Mouse (Mus musculus) spleen, adult 2 months (tissue): ENCODE results near the gene Lrrc1.

ENCODE experiments used
- CTCF ChIP-seq: fragments of 200-500 bp; IDR thresholded peaks from 2 replicates; pipeline ENCODE4 v1.5.1; 2011; ENCODE audit warnings: mild to moderate bottlenecking, inconsistent platforms; ENCODE audit not compliant: insufficient read depth, insufficient read length, insufficient replicate concordance; ENCODE audit errors: extremely low read depth
- POLR2A ChIP-seq: fragments of 200-500 bp; IDR thresholded peaks from 2 replicates; pipeline ENCODE4 v1.6.1; 2011; ENCODE audit warnings: low read depth, low read length, inconsistent platforms

- no peak for TF ChIP-seq CTCF
- TF ChIP-seq POLR2A: no peak
Observed at GRCm38 (mm10) chr9:77480001-77480400, 64.7 kb downstream of the Lrrc1 start.
